ENCODE assay signal across 19 mouse cellular contexts in the genomic region with DNA sequence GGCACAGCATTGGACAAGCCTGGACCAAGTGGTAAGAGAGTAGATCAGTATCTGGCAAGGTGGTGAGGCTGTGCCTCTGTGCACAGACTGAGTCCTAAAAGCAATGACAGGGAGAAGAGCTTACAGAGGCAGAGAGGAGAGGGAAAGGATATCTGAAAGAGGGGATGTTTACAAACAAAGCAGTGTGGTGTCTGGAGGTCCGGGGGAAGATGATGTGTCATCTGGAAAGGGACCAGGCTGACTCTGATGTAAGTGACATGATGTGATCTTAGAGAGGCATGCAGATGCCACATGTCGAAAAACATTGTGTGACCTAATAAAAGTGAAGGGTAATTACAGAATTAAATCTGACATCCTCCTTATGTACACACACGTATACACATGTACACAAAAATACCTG.
DNase-seq lines count a peak whose midpoint lies in the region; ATAC-seq and TF ChIP-seq lines count a peak whose summit lies in the region.
"Had no signal": no experiment of that assay in that cellular context is flagged by ENCODE, and none has a peak within 500 bp of the region (broad histone marks: within the 10 kb centered on the region; RNA-seq: fewer than 3 reads in every experiment).

No protein-coding gene starts in this region.

- no peak for TF ChIP-seq CTCF in lung, adult 2 months (IDR thresholded peaks at IDR 0.05; ENCODE audit: insufficient read depth, low read length)

- H3K4me3 ChIP-seq in lung, adult 2 months (replicated peaks; ENCODE audit: extremely low read depth, low read depth, low read length), result no peak overlapping the region
- no peak overlapping the region for H3K4me3 ChIP-seq in lung, embryonic 16.5 days (ENCODE audit: low read length)
- H3K4me3 ChIP-seq: embryonic facial prominence, embryonic 12.5 days; heart, embryonic 12.5 days; hindbrain, embryonic 10.5 days; hindbrain, embryonic 15.5 days had no signal

- peak; percentile 70 for ATAC-seq in lung, embryonic 16.5 days (ENCODE audit: low read depth)
- ATAC-seq: activated CD4-positive, CD25-positive, alpha-beta regulatory T cell, adult 4 months; forebrain, embryonic 16.5 days; Patski had no signal

- H3K9me3 ChIP-seq in lung, embryonic 16.5 days (ENCODE audit: control insufficient read depth, low read length), result no peaks in the 10 kb centered on the region
- H3K9me3 ChIP-seq: embryonic facial prominence, embryonic 12.5 days; heart, embryonic 12.5 days; hindbrain, embryonic 10.5 days; hindbrain, embryonic 15.5 days had no signal

- WGBS in lung, adult 2 months, result 55% methylated on average over 3 of the region's 3 CpGs
- WGBS in lung, embryonic 16.5 days, result 47% methylated on average over 3 of the region's 3 CpGs

- DNase-seq in lung, adult 18-20 months, result peak; percentile 16 to 23
- DNase-seq in lung, adult 2 months, result no peak
- peak; percentile 41 for DNase-seq in lung, postnatal 25 days (ENCODE audit: low spot score)
- DNase-seq in adrenal gland, postnatal 25 days, result no peak
- no peak for DNase-seq in embryo, embryonic 10.5 days (ENCODE audit: low spot score)
- DNase-seq: adrenal gland, postnatal 36 days; cerebellum, adult 2 months; cerebellum, postnatal 10 days; embryo, embryonic 11 days; gastrocnemius, postnatal 10 days had no signal

- no peaks in the 10 kb centered on the region; the same call in 1 of the 2 replicates for H3K4me1 ChIP-seq in lung, adult 2 months (ENCODE audit: control insufficient read depth, insufficient read depth, low read length)
- peaks cover 9% of the 10 kb centered on the region for H3K4me1 ChIP-seq in lung, embryonic 16.5 days (replicated peaks; ENCODE audit: control insufficient read depth, insufficient read depth, low read length)
- H3K4me1 ChIP-seq: embryonic facial prominence, embryonic 12.5 days had no signal

- TF ChIP-seq POLR2A in lung, adult 2 months (IDR thresholded peaks at IDR 0.05; ENCODE audit: borderline replicate concordance, extremely low read depth, low read depth, low read length), result no peak

- H3K27me3 ChIP-seq in lung, embryonic 16.5 days (ENCODE audit: control insufficient read depth, insufficient read depth, low read depth, low read length), result no peaks in the 10 kb centered on the region
- H3K27me3 ChIP-seq: CH12.LX; embryonic facial prominence, embryonic 12.5 days; heart, embryonic 12.5 days; hindbrain, embryonic 15.5 days; Patski had no signal

- H3K36me3 ChIP-seq in lung, embryonic 16.5 days (ENCODE audit: control insufficient read depth, insufficient read depth, low read length), result no peaks in the 10 kb centered on the region
- H3K36me3 ChIP-seq: embryonic facial prominence, embryonic 12.5 days; heart, embryonic 12.5 days; hindbrain, embryonic 10.5 days; hindbrain, embryonic 15.5 days had no signal

- H3K9ac ChIP-seq in lung, embryonic 16.5 days (ENCODE audit: low read length), result no peak overlapping the region
- H3K9ac ChIP-seq: embryonic facial prominence, embryonic 12.5 days; heart, embryonic 12.5 days; hindbrain, embryonic 15.5 days had no signal

- no peak overlapping the region for H3K4me2 ChIP-seq in lung, embryonic 16.5 days (ENCODE audit: low read depth, low read length)
- H3K4me2 ChIP-seq: embryonic facial prominence, embryonic 12.5 days; heart, embryonic 12.5 days; hindbrain, embryonic 15.5 days had no signal

- peak overlapping the region; percentile 47; the same call in 1 of the 2 replicates for H3K27ac ChIP-seq in lung, embryonic 16.5 days (ENCODE audit: low read length)
- H3K27ac ChIP-seq: embryonic facial prominence, embryonic 12.5 days; hindbrain, embryonic 10.5 days; hindbrain, embryonic 15.5 days had no signal

Comparison
In these comparisons a context has a peak if more than half of its experiments do, and no peak if none do; other contexts are left out.
1. DNase-seq: peak in lung, adult 18-20 months (2 of 2) and lung, postnatal 25 days (single experiment); none in lung, adult 2 months (single experiment), adrenal gland, postnatal 25 days (single experiment) and embryo, embryonic 10.5 days (single experiment).